11 mouse cellular contexts compared by ENCODE assay signal in the genomic region with DNA sequence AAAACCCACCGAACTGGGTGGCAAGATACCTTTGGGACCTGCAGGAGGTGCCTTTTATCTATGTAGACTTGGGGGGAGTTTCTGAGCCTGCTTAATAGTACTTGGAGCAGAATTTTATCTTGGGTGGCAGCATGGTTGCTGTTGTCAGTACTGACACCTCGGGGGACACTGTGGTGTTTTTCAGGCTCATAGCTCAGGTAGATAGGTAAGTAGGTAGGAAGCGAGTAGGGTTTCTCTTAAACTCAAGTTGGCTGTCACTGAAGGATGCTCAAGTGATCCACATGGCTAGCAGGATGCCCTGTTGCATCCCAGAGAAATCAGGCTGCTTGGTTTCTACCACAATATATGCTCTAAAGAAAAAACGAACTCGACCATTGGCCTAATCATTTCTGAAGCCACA. TPM values are rescaled to one million over a fixed set of nuclear protein-coding genes. Genes with fewer than 3 reads are reported as not detected.
DNase-seq lines count a peak whose midpoint lies in the region; ATAC-seq and TF ChIP-seq lines count a peak whose summit lies in the region.
"Had no signal": no experiment of that assay in that cellular context is flagged by ENCODE, and none has a peak within 500 bp of the region (broad histone marks: within the 10 kb centered on the region; RNA-seq: fewer than 3 reads in every experiment).

No protein-coding gene starts in this region.

- DNase-seq in heart, adult 9 months (ENCODE audit: low spot score in 2 of 2), result no peak
- no peak for DNase-seq in liver, embryonic 14.5 days (ENCODE audit: low read depth in 3 of 3, low spot score in 3 of 3)
- DNase-seq in liver, embryonic 11.5 days (ENCODE audit: low spot score), result no peak
- no peak for DNase-seq in natural killer cell, adult 2 months (ENCODE audit: low spot score in 2 of 2)
- no peak for DNase-seq in ovary, postnatal 14 days (ENCODE audit: low spot score)
- DNase-seq: adrenal gland, postnatal 14 days; cerebellum, adult 11 months had no signal

- 82% methylated on average over 5 of the region's 5 CpGs for WGBS in heart, embryonic 13.5 days
- WGBS in liver, embryonic 14.5 days (ENCODE audit: insufficient replicate concordance), result 67% methylated on average over 5 of the region's 5 CpGs
- WGBS in liver, embryonic 11.5 days, result 82% methylated on average over 5 of the region's 5 CpGs
- 87% methylated on average over 5 of the region's 5 CpGs for WGBS in stomach, embryonic 14.5 days

- no peaks in the 10 kb centered on the region for H3K36me3 ChIP-seq in heart, embryonic 13.5 days
- no peaks in the 10 kb centered on the region for H3K36me3 ChIP-seq in liver, embryonic 14.5 days (replicated peaks; ENCODE audit: control insufficient read depth, insufficient read depth, low read depth)
- no peaks in the 10 kb centered on the region for H3K36me3 ChIP-seq in liver, embryonic 11.5 days (ENCODE audit: control insufficient read depth, insufficient read depth, low read length)
- no peaks in the 10 kb centered on the region for H3K36me3 ChIP-seq in stomach, embryonic 14.5 days (ENCODE audit: control insufficient read depth, insufficient read depth, low read length)
- H3K36me3 ChIP-seq: hindbrain, embryonic 15.5 days had no signal

- H3K27ac ChIP-seq in heart, embryonic 13.5 days (replicated peaks), result no peak overlapping the region
- no peak overlapping the region for H3K27ac ChIP-seq in liver, embryonic 14.5 days
- no peak overlapping the region for H3K27ac ChIP-seq in liver, embryonic 11.5 days (ENCODE audit: low read depth, low read length)
- H3K27ac ChIP-seq in embryonic fibroblast, embryonic 13.5 days (ENCODE audit: insufficient read depth, low read length), result peak overlapping the region; percentile 98
- no peak overlapping the region for H3K27ac ChIP-seq in stomach, embryonic 14.5 days (ENCODE audit: low read length)
- H3K27ac ChIP-seq: hindbrain, embryonic 15.5 days had no signal

- TF ChIP-seq POLR2A in embryonic fibroblast, embryonic 13.5 days (IDR thresholded peaks at IDR 0.05; ENCODE audit: low read depth, low read length), result no peak

- H3K9me3 ChIP-seq in heart, embryonic 13.5 days, result no peaks in the 10 kb centered on the region
- no peaks in the 10 kb centered on the region for H3K9me3 ChIP-seq in liver, embryonic 14.5 days (ENCODE audit: control insufficient read depth, low read length)
- H3K9me3 ChIP-seq in liver, embryonic 11.5 days (ENCODE audit: control insufficient read depth, low read length), result no peaks in the 10 kb centered on the region
- no peaks in the 10 kb centered on the region for H3K9me3 ChIP-seq in stomach, embryonic 14.5 days (ENCODE audit: control insufficient read depth, low read depth, low read length)
- H3K9me3 ChIP-seq: hindbrain, embryonic 15.5 days had no signal

- H3K27me3 ChIP-seq in heart, embryonic 13.5 days (replicated peaks), result 0 out of 2 replicates have a peak, but pooled peaks cover 6% of the 10 kb centered on the region
- H3K27me3 ChIP-seq in liver, embryonic 14.5 days (ENCODE audit: control insufficient read depth, insufficient read depth, low read length), result peaks cover 24% of the 10 kb centered on the region
- H3K27me3 ChIP-seq in liver, embryonic 11.5 days (replicated peaks; ENCODE audit: control insufficient read depth, insufficient read depth, low read length), result peaks cover 9% of the 10 kb centered on the region
- no peaks in the 10 kb centered on the region for H3K27me3 ChIP-seq in stomach, embryonic 14.5 days (ENCODE audit: control insufficient read depth, insufficient read depth, low read length)

- H3K4me3 ChIP-seq in heart, embryonic 13.5 days, result peak overlapping the region; percentile 63; the same call in 1 of the 2 replicates
- no peak overlapping the region for H3K4me3 ChIP-seq in liver, embryonic 14.5 days (ENCODE audit: insufficient read depth in 1 of 2, low read depth in 2 of 2, low read length in 2 of 2)
- H3K4me3 ChIP-seq in liver, embryonic 11.5 days (ENCODE audit: low read depth, low read length), result no peak overlapping the region
- peak overlapping the region; percentile 22; the same call in 1 of the 2 replicates for H3K4me3 ChIP-seq in embryonic fibroblast, embryonic 13.5 days (ENCODE audit: insufficient read depth, low read length)
- peak overlapping the region; percentile 44 for H3K4me3 ChIP-seq in stomach, embryonic 14.5 days (ENCODE audit: low read depth, low read length)
- H3K4me3 ChIP-seq: hindbrain, embryonic 15.5 days had no signal

- no peak overlapping the region for H3K9ac ChIP-seq in heart, embryonic 13.5 days
- no peak overlapping the region for H3K9ac ChIP-seq in liver, embryonic 14.5 days (replicated peaks)
- H3K9ac ChIP-seq in liver, embryonic 11.5 days (ENCODE audit: low read depth, low read length), result no peak overlapping the region
- no peak overlapping the region for H3K9ac ChIP-seq in stomach, embryonic 14.5 days (replicated peaks; ENCODE audit: low read depth, low read length)
- H3K9ac ChIP-seq: hindbrain, embryonic 15.5 days had no signal

- TF ChIP-seq CTCF in liver, embryonic 14.5 days (IDR thresholded peaks at IDR 0.05; ENCODE audit: low read depth), result no peak
- no peak for TF ChIP-seq CTCF in embryonic fibroblast, embryonic 13.5 days (IDR thresholded peaks at IDR 0.05; ENCODE audit: borderline replicate concordance, insufficient read depth, low read length)

- no peak for TF ChIP-seq EP300 in liver, embryonic 14.5 days (IDR thresholded peaks at IDR 0.05; ENCODE audit: low read depth)

- no peak for ATAC-seq in heart, embryonic 13.5 days (ENCODE audit: extremely low read depth, insufficient number of reproducible peaks, low FRiP score, low TSS enrichment)
- no peak for ATAC-seq in liver, embryonic 14.5 days (ENCODE audit: insufficient read depth)
- no peak for ATAC-seq in liver, embryonic 11.5 days (replicated peaks; ENCODE audit: low FRiP score)
- no peak for ATAC-seq in stomach, embryonic 14.5 days (ENCODE audit: insufficient number of reproducible peaks, insufficient read depth, low FRiP score, low read depth)

- H3K4me2 ChIP-seq in heart, embryonic 13.5 days, result peak overlapping the region; percentile 93
- 0 out of 2 replicates have a peak overlapping the region, but pooled peaks have one; percentile 15 for H3K4me2 ChIP-seq in liver, embryonic 14.5 days (ENCODE audit: low read depth)
- H3K4me2 ChIP-seq in liver, embryonic 11.5 days, result no peak overlapping the region
- peak overlapping the region; percentile 75 for H3K4me2 ChIP-seq in stomach, embryonic 14.5 days (replicated peaks; ENCODE audit: low read depth, low read length)
- H3K4me2 ChIP-seq: hindbrain, embryonic 15.5 days had no signal

- H3K4me1 ChIP-seq in heart, embryonic 13.5 days, result 0 out of 2 replicates have a peak, but pooled peaks cover 6% of the 10 kb centered on the region
- H3K4me1 ChIP-seq in liver, embryonic 14.5 days (replicated peaks; ENCODE audit: control insufficient read depth in 2 of 2, insufficient read depth in 2 of 2, low read length in 1 of 2), result no peaks in the 10 kb centered on the region
- no peaks in the 10 kb centered on the region for H3K4me1 ChIP-seq in liver, embryonic 11.5 days (replicated peaks; ENCODE audit: control insufficient read depth, insufficient read depth, low read length)
- peaks cover 12% of the 10 kb centered on the region for H3K4me1 ChIP-seq in embryonic fibroblast, embryonic 13.5 days (ENCODE audit: control insufficient read depth, insufficient read depth, low read length)
- H3K4me1 ChIP-seq in stomach, embryonic 14.5 days (ENCODE audit: control insufficient read depth, insufficient read depth, low read length), result no peaks in the 10 kb centered on the region; the same call in 1 of the 2 replicates

RNA-seq across cellular contexts. Expression of gene Cped1, which starts 2.6 kb away (rescaled TPM):
- polyA plus RNA-seq in heart, embryonic 13.5 days (2015; fragmentation: Nextera tagmentation; extraction: Ambion mirVana), result 5.8 and 6.0 TPM in 2 replicates
- 1.2 and 1.8 TPM in 2 replicates for polyA plus RNA-seq in liver, embryonic 14.5 days (2012; rRNA removed)
- 2.5 and 3.3 TPM in 2 replicates for polyA plus RNA-seq in liver, embryonic 14.5 days (2014; fragmentation: Nextera tagmentation; extraction: Ambion mirVana)
- 6.9 TPM in 2 replicates for polyA plus RNA-seq in liver, embryonic 11.5 days (2014; fragmentation: Nextera tagmentation; extraction: Ambion mirVana)
- polyA plus RNA-seq in embryonic fibroblast, embryonic 13.5 days (2011; ENCODE audit: insufficient read length, low read depth, missing spikeins), result 23.4 and 34.4 TPM in 2 replicates
- polyA plus RNA-seq in stomach, embryonic 14.5 days (2014; fragmentation: Nextera tagmentation; extraction: Ambion mirVana), result 43.6 and 47.2 TPM in 2 replicates

RNA-seq across cellular contexts. Expression of gene Ing3, which starts 38.9 kb away (rescaled TPM):
- polyA plus RNA-seq in heart, embryonic 13.5 days (2015; fragmentation: Nextera tagmentation; extraction: Ambion mirVana), result 30.4 and 36.3 TPM in 2 replicates
- 3.6 and 5.5 TPM in 2 replicates for polyA plus RNA-seq in liver, embryonic 14.5 days (2012; rRNA removed)
- 16.1 and 16.6 TPM in 2 replicates for polyA plus RNA-seq in liver, embryonic 14.5 days (2014; fragmentation: Nextera tagmentation; extraction: Ambion mirVana)
- 28.4 and 29.2 TPM in 2 replicates for polyA plus RNA-seq in liver, embryonic 11.5 days (2014; fragmentation: Nextera tagmentation; extraction: Ambion mirVana)
- 10.8 and 20.2 TPM in 2 replicates for polyA plus RNA-seq in embryonic fibroblast, embryonic 13.5 days (2011; ENCODE audit: insufficient read length, low read depth, missing spikeins)
- polyA plus RNA-seq in stomach, embryonic 14.5 days (2014; fragmentation: Nextera tagmentation; extraction: Ambion mirVana), result 49.8 and 56.9 TPM in 2 replicates

Comparison
In these comparisons a context has a peak if more than half of its experiments do, and no peak if none do; other contexts are left out.
1. H3K4me3 ChIP-seq: peak in heart, embryonic 13.5 days (single experiment), embryonic fibroblast, embryonic 13.5 days (single experiment) and stomach, embryonic 14.5 days (single experiment); none in liver, embryonic 14.5 days (0 of 2) and liver, embryonic 11.5 days (single experiment).